Mouse (Mus musculus) heart, postnatal 0 days (tissue): ENCODE results near the gene Pitpnm2.

Experiments used
- CTCF ChIP-seq: IDR thresholded peaks from 2 replicates; pipeline ENCODE4 v1.5.1; 2016; ENCODE audit warnings: antibody characterized with exemption, control low read depth, low read depth
- EP300 ChIP-seq: IDR thresholded peaks from 2 replicates; pipeline ENCODE4 v1.6.1; 2016; ENCODE audit warnings: antibody characterized with exemption, low read depth

DNA sequence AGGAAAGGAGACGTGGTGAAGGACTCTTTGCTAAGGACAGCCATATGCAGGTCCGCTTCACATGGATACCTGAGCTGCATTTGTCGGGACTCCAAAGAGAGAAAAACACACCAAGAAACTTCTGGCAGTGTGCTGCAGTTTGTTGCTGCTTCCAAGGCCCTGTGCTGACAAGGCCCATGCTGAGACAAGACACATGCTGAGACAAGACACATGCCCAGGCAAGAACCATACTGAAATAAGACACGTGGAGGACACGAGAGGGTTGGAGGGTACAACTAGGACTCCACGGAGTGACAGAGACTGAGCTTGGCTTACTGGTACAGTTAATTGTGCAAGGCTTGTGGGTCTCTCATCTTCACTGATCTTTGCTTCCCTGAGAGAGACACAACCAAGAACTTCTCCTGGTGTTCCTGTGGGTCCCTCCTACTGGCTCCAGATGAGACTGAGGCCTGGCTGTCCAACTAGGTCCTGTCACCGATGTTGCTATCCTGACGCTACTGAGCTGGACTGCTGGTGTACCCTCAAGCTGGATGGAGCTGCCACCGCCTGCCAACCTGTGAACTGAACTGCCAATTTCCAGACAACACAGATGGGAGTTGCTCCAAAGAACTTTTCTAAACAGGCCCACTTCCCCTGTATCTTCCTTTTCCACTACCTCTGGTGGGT is 6.2 kb downstream of the Pitpnm2 start:
- TF ChIP-seq EP300 (no peak), CTCF (no peak)
